Mouse (Mus musculus): Measurements from ENCODE around the gene Prkcd.

- TF ChIP-seq CTCF (conservative IDR thresholded peaks at IDR 0.05; ENCODE audit: insufficient read depth, insufficient read length, low read depth, low read length) (no peak), POLR2A (IDR thresholded peaks at IDR 0.05; ENCODE audit: low read depth, low read length) (no peak)
Observed at GRCm38 (mm10) chr14:30616751-30617150, 9.3 kb downstream of the Prkcd start.

Measured in kidney, adult 2 months (tissue).